Mouse (Mus musculus) layer of hippocampus, adult 8-10 months (tissue): ENCODE results near the gene Ino80d. TPM values are rescaled to one million over a fixed set of nuclear protein-coding genes. Genes with fewer than 3 reads are reported as not detected.

Experiments used
- DNase-seq, 2 experiments: peaks; one replicate each; pipeline ENCODE4 v3.0.0; 2022; ENCODE audit warnings: low spot score in 2 of 2
- total RNA-seq, 4 experiments: library from RNA; stranded (reverse); gene quantifications; 2 replicates each; pipeline ENCODE4 v1.2.4; 2022

The Ino80d gene
- total RNA-seq, 4 experiments from 2014 or later = 28.1 to 36.1 (median 32.4) TPM

GRCm38 (mm10) chr1:63107614-63108327 is 6.7 kb downstream of the Ino80d start:
- no peak for DNase-seq

GRCm38 (mm10) chr1:63102758-63103451 is 11.6 kb downstream of the Ino80d start:
- DNase-seq = no peak

- DNase-seq = no peak
Measured at GRCm38 (mm10) chr1:63100196-63100595, 14.3 kb downstream of the Ino80d start.

- no peak for DNase-seq
Measured at GRCm38 (mm10) chr1:63098831-63099230, 15.6 kb downstream of the Ino80d start.

GRCm38 (mm10) chr1:63096071-63096470 is 18.4 kb downstream of the Ino80d start:
- DNase-seq = no peak

- no peak for DNase-seq
Measured at GRCm38 (mm10) chr1:63089795-63090194, 24.7 kb downstream of the Ino80d start.

- DNase-seq = no peak
Measured at GRCm38 (mm10) chr1:63088614-63089013, 25.9 kb downstream of the Ino80d start.

GRCm38 (mm10) chr1:63080277-63080676 is 34.2 kb downstream of the Ino80d start:
- no peak for DNase-seq

GRCm38 (mm10) chr1:63076383-63076782 is 38.1 kb downstream of the Ino80d start:
- DNase-seq = no peak

GRCm38 (mm10) chr1:63071379-63071778 is 43.1 kb downstream of the Ino80d start:
- DNase-seq = no peak

GRCm38 (mm10) chr1:63058361-63058760 is 56.1 kb downstream of the Ino80d start:
- DNase-seq = no peak

GRCm38 (mm10) chr1:63057849-63058248 is 56.6 kb downstream of the Ino80d start:
- DNase-seq = no peak

- no peak for DNase-seq
Measured at GRCm38 (mm10) chr1:63057318-63057717, 57.1 kb downstream of the Ino80d start.

GRCm38 (mm10) chr1:63055386-63055785 is 59.1 kb downstream of the Ino80d start:
- DNase-seq = peak in 1 of 2 experiments; percentile 31

GRCm38 (mm10) chr1:63050866-63051265 is 63.6 kb downstream of the Ino80d start:
- no peak for DNase-seq

GRCm38 (mm10) chr1:63049977-63050376 is 64.5 kb downstream of the Ino80d start:
- DNase-seq = no peak

- no peak for DNase-seq
Measured at GRCm38 (mm10) chr1:63047983-63048382, 66.5 kb downstream of the Ino80d start.

GRCm38 (mm10) chr1:63032929-63033328 is 81.5 kb downstream of the Ino80d start:
- DNase-seq = no peak

GRCm38 (mm10) chr1:63019916-63020315 is 94.6 kb downstream of the Ino80d start:
- no peak for DNase-seq

GRCm38 (mm10) chr1:63005013-63005646 is 109.3 kb downstream of the Ino80d start:
- DNase-seq = no peak

GRCm38 (mm10) chr1:63001874-63002273 is 112.6 kb downstream of the Ino80d start:
- DNase-seq = no peak

GRCm38 (mm10) chr1:62993348-62993747 is 121.1 kb downstream of the Ino80d start:
- no peak for DNase-seq
